In the genomic region with DNA sequence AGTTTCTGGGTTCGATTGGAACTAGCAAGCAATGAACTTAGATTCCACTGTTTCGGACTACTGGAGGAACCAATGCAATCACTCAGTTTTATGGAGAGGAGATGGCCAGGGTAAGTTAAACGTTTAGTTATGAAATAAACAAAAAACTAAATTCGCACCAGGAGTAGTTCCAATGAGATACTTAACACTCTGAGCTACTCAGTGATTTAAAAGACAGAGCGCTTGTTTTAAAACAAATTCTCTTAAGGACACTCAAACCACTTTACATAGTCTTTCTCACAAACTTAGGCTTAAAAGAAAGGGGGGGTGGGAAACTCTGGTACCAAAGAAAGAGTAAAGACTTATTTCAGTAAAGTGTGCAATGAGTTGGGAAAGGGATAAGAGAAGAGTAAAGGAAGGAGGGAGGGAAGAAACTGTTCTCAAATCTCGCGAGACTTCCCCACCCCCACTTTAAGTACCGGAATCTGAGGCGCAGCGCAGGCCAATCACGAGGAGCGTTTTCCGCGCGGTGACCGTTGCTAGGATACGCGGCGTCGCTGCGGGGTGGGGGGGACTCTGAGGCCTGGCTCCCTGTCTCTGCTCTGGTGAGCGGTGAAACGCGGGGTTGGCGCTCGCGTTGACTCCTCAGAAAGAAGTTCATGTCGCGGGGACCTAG, we compare ENCODE assay signal across 8 mouse cellular contexts. TPM values are rescaled to one million over a fixed set of nuclear protein-coding genes. Genes with fewer than 3 reads are reported as not detected.
DNase-seq lines count a peak whose midpoint lies in the region; ATAC-seq lines count a peak whose summit lies in the region.

Ift74 (plus strand) TSS at position 520 of the 655 bp plus-strand sequence.

- peaks cover 18% of the 10 kb centered on the region for H3K4me1 ChIP-seq in hindbrain, embryonic 14.5 days (replicated peaks; ENCODE audit: control insufficient read depth, insufficient read depth, low read length)

- H3K4me2 ChIP-seq in hindbrain, embryonic 14.5 days (replicated peaks) = peak within 1 kb of the TSS; percentile 87

- H3K9ac ChIP-seq in hindbrain, embryonic 14.5 days = peak within 1 kb of the TSS; percentile 71

- peak; percentile 100 for ATAC-seq in hindbrain, embryonic 14.5 days (ENCODE audit: low FRiP score)

- H3K4me3 ChIP-seq in hindbrain, embryonic 14.5 days (replicated peaks; ENCODE audit: low read length) = peak within 1 kb of the TSS; percentile 64

- no peaks in the 10 kb centered on the region for H3K36me3 ChIP-seq in hindbrain, embryonic 14.5 days (replicated peaks; ENCODE audit: control insufficient read depth, insufficient read depth)

- H3K27me3 ChIP-seq in hindbrain, embryonic 14.5 days (ENCODE audit: control insufficient read depth, insufficient read depth, low read length) = no peaks in the 10 kb centered on the region

- no peaks in the 10 kb centered on the region for H3K9me3 ChIP-seq in hindbrain, embryonic 14.5 days (ENCODE audit: control insufficient read depth, low read length)

- WGBS in hindbrain, embryonic 14.5 days = 3% methylated on average over 29 of the region's 29 CpGs

- DNase-seq in R1 (ENCODE audit: low read depth, low spot score) = peak; percentile 97
- peak; percentile 92 to 96 for DNase-seq in cerebellum, postnatal 25 days
- peak; percentile 76 to 90 for DNase-seq in frontal cortex, postnatal 25 days (ENCODE audit: low spot score in 2 of 2)
- DNase-seq in hindbrain, embryonic 14.5 days (ENCODE audit: low spot score) = peak; percentile 97
- DNase-seq in layer of hippocampus, postnatal 36 days = peak; percentile 91 to 93
- peak; percentile 97 for DNase-seq in lung, postnatal 36 days
- peak; percentile 99 for DNase-seq in retina, postnatal 1 day
- peak; percentile 69 to 91 for DNase-seq in urinary bladder, adult 18-20 months (ENCODE audit: low spot score in 2 of 2)

- peak within 1 kb of the TSS; percentile 84 for H3K27ac ChIP-seq in hindbrain, embryonic 14.5 days

RNA-seq across cellular contexts. Expression of gene Ift74, which starts in this region (rescaled TPM):
- 27.3 and 27.6 TPM in 2 replicates for polyA plus RNA-seq in hindbrain, embryonic 14.5 days (2014; fragmentation: Nextera tagmentation; extraction: Ambion mirVana)
- total RNA-seq in layer of hippocampus, postnatal 36 days (2021) = 10 to 100 TPM; 26.8 to 30.0 TPM

Comparison
In these comparisons a context has a peak if more than half of its experiments do, and no peak if none do; other contexts are left out.
1. Peak in every context shown above with its lines: DNase-seq, ATAC-seq, H3K4me3 ChIP-seq and H3K27ac ChIP-seq.